Mouse (Mus musculus): Measurements from ENCODE around the gene Ets1.

Gene Ets1

GRCm38 (mm10) chr9:32694916-32695490 lies 59.0 kb downstream of the Ets1 start:
- DNase-seq (ENCODE audit: low read depth in 2 of 2, low spot score in 2 of 2) = no peak

GRCm38 (mm10) chr9:32695492-32696190 lies 59.6 kb downstream of the Ets1 start:
- DNase-seq (ENCODE audit: low read depth in 2 of 2, low spot score in 2 of 2) = peak; percentile 96

DNA sequence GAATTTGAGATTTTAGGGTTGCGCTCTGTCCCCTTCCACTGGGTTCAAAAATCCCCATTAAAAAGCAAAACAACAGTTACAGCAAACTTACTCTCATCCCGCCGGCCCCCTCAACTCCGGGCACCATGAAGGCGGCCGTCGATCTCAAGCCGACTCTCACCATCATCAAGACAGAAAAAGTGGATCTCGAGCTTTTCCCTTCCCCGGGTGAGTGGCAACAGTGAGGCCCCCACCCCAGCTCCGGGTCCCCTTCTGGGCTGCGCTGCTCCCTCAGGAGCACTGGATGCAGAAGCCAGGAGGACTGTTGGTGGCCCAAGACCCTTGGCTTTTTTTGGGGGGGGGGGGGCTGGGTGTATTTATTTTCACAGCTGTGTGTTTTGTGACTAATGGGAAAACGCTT lies 60.2 kb downstream of the Ets1 start:
- DNase-seq (ENCODE audit: low read depth in 2 of 2, low spot score in 2 of 2) = no peak

- no peak for DNase-seq (ENCODE audit: low read depth in 2 of 2, low spot score in 2 of 2)
Observed at GRCm38 (mm10) chr9:32696717-32697116, 60.7 kb downstream of the Ets1 start.

DNA sequence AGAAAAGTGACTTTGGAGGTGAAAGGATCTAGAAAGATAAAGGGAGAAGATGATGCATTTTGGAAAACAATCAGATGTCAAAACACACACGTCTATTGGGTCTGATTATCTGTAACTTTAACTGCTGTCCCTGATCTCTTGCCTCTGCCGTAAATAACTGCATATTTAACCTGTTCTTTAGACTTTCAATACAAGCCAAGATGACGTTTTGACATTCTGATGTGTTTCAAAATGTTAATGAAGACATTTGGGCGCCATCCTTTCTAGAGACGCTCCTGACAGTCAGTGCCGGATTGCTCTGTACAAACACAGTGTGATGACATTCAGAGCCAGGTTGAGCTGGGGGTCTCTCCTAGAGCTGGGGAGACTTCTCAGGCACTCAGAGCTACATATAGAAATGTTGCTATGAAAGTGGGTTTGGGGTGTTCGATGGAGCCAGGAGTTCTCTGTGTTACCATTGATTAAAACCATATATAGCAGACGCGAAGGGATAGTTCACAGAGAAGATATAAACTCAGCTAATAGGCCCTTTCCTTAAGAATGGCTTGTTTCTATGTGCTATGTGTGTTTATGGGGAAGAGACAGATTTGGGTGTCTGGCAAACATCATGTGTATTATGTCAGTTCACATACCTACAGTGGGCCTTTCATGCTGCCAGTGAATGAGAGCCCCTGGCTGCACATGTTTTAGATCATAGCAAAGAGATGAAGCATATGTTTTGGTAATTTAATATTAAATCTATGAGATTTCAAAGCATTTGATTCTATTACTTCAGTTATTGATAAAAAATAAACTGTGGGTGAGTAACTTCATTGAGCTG lies 61.5 kb downstream of the Ets1 start:
- DNase-seq (ENCODE audit: low read depth in 2 of 2, low spot score in 2 of 2) = no peak

GRCm38 (mm10) chr9:32698766-32699165 lies 62.7 kb downstream of the Ets1 start:
- DNase-seq (ENCODE audit: low read depth in 2 of 2, low spot score in 2 of 2) = no peak

GRCm38 (mm10) chr9:32699391-32699841 lies 63.4 kb downstream of the Ets1 start:
- no peak for DNase-seq (ENCODE audit: low read depth in 2 of 2, low spot score in 2 of 2)

GRCm38 (mm10) chr9:32700091-32700905 lies 64.3 kb downstream of the Ets1 start:
- DNase-seq (ENCODE audit: low read depth in 2 of 2, low spot score in 2 of 2) = no peak

GRCm38 (mm10) chr9:32701126-32701997 lies 65.3 kb downstream of the Ets1 start:
- no peak for DNase-seq (ENCODE audit: low read depth in 2 of 2, low spot score in 2 of 2)

DNA sequence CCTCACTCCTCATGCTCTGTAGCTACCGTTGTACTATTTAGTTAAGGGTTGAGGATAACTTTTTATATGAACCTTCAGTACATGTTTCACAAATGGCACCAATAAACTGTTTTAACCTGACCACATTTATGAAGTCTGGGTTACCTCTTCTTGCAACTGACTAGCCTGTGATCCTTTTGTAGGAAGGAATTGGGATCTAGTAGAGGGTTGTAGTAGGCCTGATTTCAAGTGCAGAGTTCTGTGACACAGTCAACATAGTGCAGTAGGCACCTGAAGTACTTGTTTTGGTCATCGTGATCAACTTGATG lies 65.9 kb downstream of the Ets1 start:
- DNase-seq (ENCODE audit: low read depth in 2 of 2, low spot score in 2 of 2) = no peak

GRCm38 (mm10) chr9:32702836-32703395 lies 66.9 kb downstream of the Ets1 start:
- no peak for DNase-seq (ENCODE audit: low read depth in 2 of 2, low spot score in 2 of 2)

- DNase-seq (ENCODE audit: low read depth in 2 of 2, low spot score in 2 of 2) = no peak
Observed at GRCm38 (mm10) chr9:32703976-32704745, 68.1 kb downstream of the Ets1 start.

DNA sequence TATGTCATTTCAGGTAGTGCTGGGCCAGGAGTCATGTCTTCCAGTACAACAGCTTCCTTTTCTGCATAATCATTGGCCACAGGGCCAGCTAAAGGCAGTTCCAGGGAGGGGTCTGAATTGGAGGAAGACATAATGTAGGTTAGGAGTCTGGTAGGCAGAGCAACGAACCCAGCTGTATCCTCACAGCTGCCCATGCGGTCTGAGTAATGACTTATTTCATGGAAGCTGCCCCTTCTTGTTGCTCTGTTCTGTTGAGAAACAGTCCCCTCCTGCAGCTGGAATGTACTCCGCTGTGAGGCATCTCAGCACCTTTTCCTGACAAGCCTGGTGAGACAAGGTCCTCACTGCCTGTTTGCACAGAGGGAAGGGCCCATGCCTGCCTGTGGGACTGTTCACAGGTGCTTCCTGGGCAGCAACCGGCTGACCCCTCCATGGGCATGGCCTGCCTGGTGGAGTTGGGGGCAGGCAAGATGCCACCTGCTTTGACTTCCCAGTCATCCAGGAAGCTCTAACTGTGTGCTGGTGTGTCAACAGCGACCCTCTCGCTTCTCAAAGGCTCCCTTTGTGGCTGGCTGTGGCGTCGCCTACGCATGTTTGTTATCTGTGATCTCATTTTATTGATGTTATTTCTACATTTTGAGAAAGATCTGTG lies 69.9 kb downstream of the Ets1 start:
- peak; percentile 80 to 85 for DNase-seq (ENCODE audit: low read depth in 2 of 2, low spot score in 2 of 2)

- no peak for DNase-seq (ENCODE audit: low read depth in 2 of 2, low spot score in 2 of 2)
Observed at GRCm38 (mm10) chr9:32707436-32707835, 71.4 kb downstream of the Ets1 start.

GRCm38 (mm10) chr9:32708491-32708890 lies 72.5 kb downstream of the Ets1 start:
- no peak for DNase-seq (ENCODE audit: low read depth in 2 of 2, low spot score in 2 of 2)

DNA sequence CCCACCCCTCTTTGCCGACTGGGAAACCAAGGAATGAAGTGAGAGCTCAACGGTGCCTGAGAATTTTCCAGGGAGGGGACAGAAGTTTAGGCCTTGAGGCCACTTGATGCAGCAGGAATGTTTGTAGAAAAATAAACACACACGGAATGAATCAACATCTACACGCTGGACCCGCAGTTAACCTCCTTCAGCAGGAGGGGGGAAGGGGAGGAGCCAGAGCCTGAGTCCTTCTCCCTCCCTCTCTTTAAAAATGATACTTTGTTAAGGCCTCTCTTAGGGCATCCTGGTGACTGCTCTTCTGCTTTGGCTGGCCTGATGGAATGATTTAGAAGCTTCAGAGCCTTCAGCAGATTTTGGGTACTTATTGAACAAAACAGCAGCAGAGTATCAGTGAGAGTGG lies 73.3 kb downstream of the Ets1 start:
- no peak for DNase-seq (ENCODE audit: low read depth in 2 of 2, low spot score in 2 of 2)

DNA sequence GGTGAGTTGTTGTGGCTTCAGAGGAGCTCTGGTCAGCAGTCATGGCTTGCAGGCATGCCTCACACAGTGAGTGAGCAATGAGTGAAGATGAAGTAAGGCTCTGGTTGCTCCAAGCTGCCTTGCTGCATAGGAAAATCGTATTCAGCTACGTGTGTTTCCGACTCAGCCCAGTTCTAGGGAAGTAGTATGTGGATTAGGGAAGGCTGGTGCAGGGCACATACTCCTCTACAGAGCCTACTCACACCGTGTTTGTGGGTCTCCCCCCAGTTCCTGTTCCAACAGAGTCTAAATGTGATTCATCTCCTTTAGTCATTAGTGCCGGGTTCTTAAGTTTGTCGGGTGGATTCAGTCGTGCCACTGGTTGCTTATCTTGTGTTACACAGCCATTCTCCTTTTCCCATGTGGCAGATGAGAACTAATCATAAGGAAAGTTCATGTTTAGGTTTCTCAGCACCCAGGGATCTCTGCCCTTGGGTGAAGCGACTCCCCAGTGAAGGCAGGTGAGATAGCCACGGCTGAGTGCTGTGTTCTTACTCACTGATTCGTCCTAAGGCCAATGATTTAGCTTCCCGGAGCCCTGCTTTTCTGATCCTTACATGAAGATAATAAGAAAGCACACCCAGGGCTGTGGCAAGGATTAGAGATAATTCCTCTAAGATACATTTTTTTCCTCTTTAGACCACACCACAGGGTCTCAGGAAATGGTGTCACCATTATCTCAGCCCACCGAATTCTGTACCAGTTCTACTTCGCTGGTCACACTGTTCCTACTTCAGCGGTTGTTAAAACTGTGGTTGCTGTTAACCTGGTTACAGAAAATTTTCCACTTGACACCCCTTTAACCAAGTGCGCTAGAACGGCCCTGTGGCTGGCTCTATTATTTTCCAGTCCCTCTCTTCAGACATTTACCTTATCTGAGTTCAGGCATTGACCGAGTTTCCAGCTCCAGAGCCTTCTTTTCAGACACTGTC lies 74.0 kb downstream of the Ets1 start:
- DNase-seq (ENCODE audit: low read depth in 2 of 2, low spot score in 2 of 2) = no peak
